Mouse (Mus musculus) thymus, adult 18-20 months (tissue): Measurements from ENCODE around the gene Sipa1l1.

ENCODE experiments used
- DNase-seq, 2 experiments: peaks; one replicate each; pipeline ENCODE4 v3.0.0; 2022; ENCODE audit warnings: mixed read lengths in 2 of 2

The Sipa1l1 gene

DNA sequence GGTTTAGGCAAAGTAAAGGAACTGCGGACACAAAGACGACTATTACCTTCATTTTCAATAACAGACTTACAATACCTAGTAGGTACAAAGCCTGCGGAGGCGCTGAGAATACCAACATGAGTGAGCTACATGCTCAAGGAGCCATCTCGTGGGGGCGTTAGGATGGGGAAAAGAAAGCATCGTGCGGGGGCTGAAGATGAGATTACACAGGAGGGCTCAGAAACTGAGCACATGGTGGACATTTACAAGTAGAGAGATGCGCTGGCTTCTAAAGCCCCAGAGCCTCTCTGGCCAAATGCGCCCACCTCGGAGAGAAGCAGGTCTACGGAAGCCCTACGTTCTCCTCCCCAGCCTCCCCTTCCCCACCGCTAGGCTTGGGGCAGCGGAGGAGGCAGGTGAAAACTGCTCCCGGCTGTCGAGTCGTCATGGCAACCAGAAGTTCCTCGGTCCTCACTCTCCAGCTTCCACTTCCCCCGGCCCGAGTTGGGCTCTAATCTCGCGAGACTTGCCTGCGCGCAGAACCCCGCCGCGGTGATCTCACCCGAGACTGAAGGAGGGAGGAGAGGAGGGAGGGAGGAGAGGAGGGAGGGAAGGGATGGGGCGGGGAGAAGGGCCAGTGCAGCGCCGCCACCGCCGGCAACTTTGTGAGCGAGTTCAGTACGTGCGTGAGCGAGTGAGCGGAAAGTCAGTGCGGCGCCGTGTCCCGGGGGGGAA lies at the start of gene Sipa1l1:
Sipa1l1 (plus strand) TSS at position 501 of the 714 bp plus-strand sequence.
- DNase-seq = peak; percentile 97 to 98

DNA sequence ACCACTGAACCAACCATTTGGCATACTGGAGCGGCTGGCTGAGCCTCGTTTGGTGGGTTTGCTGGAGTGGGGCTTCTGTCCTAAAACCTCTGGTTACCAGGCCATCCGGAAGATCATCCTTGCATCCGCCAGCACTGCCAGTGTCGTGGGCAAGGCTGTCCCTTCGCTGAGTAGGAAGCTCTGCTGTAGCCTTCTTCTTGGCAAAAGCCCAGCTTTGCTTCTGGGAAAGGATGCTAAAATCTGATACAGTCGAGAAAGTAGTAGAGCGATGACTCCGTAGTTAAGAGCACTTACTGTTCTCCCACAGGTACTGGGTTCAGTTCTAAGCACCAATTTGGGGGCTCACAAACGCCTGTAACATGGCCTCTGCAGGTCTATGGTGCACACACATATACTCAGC lies 47.2 kb upstream of the Sipa1l1 start:
- DNase-seq = no peak

DNA sequence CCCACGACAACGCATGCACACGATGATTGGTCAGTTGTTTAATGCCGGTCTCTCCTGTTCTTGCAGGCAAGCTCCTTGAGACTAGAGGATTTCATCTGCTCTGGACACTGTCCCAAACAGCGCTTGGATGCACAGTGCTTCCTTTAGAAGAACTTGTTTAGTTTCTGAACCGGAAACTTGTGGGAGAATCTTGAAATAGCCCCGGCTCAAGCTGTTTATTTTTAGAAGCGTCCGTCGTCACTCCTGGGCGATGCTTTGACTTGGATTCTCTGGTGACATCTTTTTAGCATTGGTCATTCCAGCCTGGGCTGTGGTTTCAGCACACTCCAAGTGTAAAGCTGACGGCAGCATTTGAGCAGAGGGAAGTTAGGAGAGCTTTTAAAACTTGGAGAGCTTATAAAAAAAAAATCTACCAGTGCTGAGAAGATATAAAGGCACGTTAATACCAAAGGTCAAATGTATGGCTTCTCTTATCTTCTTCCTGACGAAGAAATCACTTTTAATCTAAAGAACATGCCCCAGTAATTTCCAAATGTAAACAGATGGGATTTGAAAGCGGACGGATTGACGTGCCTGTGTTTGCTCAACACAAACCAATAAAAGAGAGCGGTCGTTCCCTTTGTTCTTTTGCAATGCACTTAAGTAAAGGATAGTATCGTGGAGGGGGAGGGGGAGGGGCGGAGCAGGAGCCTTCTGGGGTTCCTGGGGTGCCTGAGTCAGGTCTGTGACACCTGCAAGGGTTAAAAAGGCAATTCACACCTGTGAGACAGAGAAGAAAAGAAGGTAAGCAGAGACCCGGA lies 46.5 kb upstream of the Sipa1l1 start:
- DNase-seq = no peak

DNA sequence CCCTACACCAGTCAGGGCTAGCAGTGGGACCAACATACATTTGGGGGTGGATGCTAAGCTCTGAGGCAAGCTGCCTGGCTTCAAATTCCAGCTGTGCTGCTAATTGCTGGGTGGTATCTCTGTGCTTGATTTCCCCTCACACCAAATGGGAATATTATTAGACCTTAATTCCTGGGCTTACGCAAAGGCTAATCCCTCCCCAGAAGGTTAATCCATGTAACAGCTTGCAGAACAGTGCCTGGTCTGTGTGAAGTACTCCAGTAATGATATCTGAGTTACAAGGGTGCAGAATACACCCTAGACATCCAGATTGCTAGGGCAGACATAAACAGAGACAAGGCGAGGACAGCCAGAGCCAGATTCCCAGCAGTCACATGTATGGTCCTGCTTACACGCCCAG lies 42.3 kb upstream of the Sipa1l1 start:
- DNase-seq = no peak

DNA sequence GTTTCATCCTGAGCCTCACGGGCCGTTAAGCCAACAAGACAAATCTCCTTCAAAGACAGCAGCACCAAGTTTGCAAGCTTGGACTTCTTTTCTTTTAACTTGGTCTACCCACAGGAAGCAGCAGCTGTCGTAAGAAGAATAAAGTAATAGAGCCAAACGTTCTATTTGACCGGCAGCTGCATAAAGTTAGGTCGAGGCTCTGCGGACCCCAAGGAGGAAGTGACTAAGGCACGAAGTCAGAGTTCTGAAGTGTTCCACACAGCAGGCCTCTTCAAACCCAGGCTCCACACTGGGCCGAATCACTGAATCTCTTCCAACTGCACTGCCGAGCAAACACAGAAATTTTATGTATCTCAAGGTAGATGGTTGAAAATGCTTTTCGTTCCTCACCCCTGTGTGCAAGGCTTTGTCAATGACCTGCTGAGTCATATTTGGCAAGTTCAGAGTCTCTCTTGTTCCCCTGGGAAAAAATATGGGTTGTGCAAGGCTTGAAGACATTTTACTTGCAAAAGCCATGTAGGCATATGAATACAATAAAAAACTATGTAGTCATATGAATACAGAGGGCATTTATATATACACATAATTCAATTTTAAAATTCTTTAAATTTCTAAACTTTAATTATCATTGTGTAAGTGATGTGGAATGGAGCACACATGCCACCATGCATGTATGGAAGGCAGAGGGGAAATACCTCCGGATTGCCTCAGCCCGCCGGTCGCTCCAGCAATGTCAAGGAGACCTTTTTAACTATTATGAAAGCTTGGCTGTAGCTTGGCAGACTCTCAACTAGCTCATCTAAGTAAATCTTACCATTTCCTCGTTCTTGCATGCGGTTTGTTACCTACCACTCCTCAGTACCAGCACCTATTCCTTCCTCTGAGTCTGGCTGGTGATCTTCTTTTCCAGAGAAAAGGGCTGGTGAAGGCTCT lies 29.6 kb upstream of the Sipa1l1 start:
- no peak for DNase-seq

DNA sequence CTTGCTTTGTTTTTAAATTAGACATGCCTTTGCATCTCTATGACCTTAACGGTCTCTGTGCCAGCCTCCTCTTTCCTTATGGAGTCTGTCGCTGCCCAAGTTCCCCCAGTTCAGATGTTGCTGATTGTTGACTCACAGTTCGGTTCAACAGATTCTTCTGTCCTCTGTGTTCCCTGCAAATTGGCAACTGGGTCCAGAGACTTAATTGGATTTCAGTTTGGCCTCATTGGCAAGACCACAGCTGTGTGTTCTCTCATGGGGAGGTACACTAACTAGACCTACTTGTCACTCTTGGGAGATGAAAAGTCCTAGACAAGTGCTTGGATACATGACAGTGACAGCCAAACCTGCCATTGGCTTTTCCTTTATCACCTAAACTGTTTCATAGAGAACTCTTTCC lies 25.7 kb upstream of the Sipa1l1 start:
- no peak for DNase-seq

DNA sequence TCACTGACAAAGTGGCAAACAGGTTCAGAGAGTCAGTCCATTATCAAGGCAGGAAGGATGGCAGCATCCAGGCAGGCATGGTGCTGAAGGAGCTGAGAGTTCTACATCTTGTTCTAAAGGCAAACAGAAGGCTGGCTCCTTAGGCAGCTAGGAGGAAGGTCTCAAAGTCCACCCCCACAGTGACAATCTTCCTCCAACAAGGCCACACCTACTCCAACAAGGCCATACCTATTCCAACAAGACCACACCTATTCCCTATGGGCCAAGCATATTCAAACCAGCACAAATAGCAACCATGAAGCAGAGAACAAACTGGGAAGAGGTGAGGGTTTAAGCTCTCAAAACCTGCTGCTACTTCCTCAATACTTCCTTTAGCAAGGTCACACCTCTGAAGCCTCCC lies 23.9 kb upstream of the Sipa1l1 start:
- DNase-seq = no peak

DNA sequence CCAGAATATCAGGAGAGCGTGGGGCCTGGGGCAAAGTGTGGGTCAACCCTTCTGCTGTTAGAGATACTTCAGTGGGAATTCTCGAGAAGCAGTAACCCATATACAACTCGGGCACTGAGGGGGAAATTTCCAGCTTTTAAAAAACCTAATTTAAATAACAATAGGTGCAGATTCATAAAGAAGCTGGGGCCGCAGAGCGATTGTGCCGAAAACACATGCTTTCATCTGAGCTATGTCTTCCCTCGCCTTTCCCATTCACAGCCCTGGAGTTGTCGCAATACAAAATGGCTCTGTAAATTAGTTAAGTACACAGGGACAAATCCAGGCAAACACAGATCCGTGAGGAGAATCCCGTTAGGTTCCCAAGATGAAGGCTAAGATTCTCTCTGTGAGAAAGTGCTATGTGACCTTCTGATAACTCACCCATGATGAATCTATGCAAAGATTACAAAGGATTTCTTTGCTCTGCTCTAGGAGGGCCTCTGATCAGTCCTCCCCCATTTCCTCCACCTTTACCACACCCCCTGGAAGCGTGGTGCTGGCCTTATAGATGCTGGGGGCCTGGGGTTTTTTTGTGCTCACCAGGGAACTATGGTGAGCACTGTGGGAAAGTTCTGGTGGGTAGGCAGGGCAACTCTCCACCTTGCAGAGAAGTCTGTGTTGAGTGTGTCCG lies 22.0 kb upstream of the Sipa1l1 start:
- DNase-seq = no peak

DNA sequence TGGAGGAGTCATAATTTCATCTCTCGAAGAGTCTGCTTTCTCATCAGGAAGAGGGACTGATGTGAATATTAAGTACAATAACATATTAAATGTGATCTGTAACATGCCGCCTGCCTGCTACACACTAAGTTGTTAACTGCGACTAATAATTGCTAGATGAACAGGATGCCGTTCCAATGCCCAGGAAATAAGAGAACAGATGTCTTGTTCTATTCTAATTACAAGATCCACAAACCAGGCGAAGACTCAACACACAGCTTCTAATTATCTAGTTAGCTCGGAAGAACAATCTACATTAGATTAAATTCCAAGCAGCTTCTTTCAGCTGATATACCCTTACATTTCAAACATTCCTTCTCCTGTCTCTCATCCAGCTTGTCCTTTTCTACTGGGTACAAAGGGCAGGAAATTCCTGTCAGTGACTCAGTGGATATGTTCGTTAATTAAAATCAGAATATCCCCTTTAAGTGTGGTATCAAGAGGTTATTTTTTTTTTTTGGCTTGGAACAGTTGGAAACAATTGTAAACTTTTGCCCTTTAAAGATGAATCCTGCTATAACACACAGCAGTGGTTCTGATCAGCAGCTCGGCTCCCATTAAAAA lies 20.7 kb upstream of the Sipa1l1 start:
- DNase-seq = no peak

DNA sequence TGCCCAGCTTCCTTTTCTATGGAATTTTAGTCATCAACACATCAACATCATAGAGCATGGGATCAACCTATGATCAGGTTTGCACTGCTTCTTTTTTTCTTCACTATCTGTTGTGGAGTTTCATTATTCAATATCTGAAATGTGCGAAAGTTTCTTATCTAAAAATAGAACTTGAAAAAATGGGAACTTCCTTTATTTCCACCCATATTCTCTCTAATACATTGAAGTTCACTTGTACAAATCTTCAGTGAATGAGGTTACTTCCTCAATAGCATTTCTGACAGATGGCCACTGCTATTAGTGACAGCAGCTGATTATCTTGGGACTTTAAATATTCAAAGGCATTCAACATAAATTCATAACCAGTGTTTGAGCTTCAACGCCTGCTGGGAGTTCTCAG lies 18.1 kb upstream of the Sipa1l1 start:
- no peak for DNase-seq

DNA sequence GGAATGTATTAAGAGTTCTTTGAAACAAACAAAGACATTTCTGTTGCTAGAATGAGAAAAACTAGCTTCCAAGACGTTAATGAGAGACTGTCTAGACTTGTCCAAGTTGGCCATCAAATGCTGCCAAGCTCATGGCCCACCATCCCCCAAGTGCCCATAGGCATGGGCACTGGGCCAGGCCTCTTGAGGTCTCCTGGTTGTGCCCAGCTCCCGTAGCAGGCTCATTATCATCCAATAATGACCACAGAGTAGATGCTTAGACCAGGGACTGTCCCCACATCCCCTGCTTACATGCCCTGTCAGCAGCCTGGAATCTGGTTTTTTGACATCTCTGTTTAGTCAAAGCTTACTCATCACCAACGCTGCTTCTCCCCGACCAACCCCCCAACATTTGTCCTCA lies 14.6 kb upstream of the Sipa1l1 start:
- DNase-seq = no peak

DNA sequence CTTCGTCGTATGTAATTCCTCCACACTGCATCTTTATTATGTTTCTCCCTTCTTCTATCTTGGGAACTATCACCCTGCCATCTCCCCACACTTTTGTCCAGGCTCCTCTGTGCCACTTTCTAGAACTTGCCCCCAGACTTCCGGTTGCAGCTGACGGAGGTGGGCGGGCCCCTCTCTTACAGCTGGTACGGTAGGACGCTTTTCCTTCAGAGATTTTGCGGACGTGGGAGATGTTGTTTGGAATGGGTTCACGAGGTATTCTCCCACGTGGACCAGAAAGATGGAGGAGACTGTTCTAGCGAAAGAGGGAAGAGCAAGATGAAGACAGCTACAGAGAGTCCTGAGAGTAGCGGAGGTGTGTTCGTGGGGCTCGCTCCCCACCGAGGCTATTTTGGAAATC lies 10.6 kb upstream of the Sipa1l1 start:
- no peak for DNase-seq

DNA sequence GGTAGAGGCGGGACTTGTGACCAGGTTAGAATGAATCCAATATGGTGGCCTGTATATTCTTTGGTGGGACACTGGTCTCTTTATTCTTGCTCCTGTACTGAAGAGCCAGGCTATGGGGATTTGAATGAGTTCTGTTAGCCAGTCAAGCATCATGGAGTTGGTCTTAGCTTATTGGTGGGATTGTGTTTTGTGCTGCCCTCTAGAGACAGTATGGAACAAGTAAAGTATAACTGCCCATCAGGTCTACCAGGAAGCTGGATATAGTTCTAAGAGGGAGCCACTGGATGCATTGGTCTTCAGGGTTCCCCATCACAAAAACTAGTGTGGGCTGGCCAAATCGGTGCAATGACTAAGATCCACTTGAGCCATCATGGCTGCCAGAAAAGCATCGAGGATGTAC lies 9.7 kb upstream of the Sipa1l1 start:
- DNase-seq = no peak

DNA sequence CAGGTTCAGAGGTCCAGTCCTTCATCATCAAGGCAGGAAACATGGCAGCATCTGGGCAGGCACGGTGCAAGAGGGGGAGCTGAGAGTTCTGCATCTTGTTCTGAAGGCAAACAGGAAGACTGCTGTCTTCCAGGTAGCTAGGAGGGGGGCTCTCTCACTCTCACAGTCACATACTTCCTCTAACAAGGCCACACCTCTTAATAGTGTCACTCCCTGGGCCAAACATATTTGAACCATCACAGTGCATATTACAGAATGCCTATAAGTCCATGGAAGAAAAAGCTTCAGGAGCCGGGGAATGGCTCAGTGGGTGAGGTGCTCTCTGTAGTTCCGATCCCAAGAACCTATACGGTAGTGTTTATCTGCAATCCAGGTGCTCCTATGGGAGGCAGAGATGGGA lies 3.5 kb upstream of the Sipa1l1 start:
- no peak for DNase-seq

DNA sequence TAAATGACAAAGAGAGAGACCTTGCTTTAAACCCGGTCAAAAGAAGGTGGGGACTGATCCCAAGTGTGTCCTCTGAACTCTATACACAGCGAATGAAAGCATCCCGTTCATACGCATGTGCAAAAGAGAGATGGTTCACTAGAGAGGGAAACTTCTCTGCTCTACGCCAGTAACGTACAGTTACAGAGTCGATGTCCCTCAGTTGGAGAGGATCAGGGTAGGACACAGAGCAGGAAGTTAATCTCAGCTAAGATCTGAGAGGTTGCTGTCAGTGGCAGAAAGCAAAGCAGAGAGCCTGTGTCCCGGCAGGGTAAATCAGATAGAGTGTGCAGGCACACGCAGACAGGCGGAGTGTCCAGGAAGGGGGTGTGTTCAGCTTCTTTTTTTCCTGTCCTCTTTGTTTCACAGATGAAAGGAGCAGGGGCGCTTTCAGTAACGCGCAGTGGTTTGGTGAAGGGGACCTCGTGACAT lies 3.0 kb upstream of the Sipa1l1 start:
- peak; percentile 20 to 63 for DNase-seq

DNA sequence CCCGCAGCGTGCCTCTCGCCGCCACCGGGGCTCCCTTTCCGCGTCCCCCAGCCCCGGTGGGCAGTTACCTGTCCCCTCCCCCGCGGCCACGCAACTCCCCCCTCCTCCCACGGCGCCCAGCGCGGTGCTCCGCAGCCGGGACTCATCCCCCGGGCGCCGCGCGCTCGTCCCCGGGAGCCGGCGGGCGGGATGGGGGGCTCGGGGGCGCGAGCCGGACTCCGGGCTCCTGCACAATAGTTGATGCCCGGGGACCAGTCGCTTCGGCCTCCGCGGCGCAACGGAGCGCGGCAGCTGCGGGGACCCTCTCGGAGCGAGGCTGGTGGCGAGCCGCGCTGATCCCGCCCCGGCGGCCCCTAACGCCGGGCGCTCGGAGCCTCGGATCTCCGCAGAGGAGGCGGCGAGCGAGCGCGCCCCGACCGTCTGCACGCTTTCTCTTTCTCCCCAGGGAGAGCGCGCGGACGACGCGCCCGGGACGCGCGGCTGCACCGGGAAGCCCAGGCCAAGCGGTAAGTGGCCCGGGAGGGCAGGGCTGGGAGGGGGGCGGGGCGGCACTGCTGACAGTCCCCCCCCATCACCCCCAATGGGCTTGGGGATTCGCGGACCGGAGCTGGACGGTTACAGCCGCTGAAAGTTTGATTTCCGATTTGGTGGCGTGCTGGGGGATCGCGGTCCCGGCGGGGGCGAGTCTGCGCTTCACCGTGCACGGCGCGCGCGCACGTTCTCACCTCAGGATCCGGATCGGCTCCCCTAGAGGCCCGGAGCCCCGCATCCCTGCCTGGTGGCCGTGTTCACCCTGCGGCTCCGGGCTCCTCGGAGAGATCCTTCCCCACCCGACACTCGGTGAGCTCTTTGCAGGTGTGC lies 681 bp downstream of the Sipa1l1 start:
- DNase-seq = peak; percentile 64 to 68

DNA sequence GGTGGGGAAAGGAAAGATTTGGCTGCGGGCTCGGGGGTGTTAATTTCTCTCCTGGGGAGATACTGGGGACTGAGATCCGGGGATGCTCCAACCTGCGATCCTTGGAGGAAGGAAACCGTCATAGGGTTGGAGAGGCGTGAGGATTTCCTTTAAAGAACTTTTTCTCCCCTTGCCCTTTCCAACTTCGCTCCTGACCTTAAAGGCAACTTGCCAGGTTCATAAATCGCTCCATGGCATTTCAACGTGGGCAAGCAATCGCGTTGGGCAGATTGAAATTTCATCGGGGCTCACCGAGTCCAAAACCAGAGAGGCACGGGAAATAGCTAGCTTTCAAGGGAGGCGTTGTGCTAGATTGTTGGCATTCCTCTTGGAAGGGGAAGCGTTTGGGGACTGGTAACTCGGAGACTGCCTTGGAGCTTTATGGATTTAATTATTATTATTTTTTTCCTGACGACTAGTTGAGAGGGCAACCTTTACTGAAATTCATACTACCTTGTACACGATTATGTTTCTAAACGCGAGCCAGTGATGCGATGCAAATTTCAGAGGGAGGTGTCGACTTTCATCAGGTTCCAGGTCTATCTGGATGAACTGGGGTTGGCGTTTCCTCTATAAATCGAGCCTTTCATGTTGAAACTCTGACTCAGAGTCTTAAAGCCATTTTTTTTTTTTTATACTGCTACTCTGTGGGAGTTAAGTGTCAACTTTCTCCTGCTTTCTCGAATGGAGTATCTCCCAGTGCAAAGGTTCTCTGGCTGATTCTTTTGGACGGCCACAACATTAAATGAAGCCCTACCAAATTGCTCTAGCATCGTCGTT lies 1.6 kb downstream of the Sipa1l1 start:
- DNase-seq = no peak

DNA sequence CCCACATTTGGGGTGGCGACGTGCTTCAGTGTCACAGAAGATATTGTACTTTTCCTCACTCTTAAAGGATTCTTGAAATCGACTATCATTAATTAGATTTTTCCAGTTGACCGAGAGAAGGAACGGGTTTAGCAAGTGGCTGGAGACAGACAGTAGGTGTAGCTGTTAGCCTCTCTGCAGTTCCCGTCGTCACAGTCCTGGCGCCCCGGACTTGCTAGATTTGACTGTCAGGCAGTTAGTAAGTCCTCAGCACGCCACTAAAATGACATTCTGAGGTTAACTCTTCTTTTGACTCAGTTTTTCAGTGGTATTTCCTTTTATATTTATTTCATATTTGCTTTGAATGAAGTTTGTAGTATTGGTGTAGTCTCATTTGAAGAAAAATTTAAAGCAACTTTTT lies 2.5 kb downstream of the Sipa1l1 start:
- DNase-seq = no peak

DNA sequence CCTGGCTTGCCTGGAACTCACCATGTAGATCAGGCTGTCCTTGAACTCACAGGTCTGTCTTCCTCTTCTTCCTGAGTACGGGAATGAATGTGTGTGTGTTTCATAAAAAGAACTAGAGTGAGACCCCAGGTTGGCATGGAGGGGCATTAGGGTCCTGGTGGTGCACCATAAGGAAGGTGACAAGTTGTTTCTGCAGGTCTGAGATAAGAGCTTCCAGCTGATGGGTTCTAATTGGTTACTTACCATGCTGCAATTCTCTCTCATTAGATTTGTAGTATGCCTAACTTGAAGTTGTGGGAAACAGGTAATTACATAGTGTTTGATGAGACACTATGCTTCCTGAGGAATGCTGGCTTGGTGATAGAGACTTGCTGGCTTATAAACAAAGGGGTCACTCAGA lies 4.5 kb downstream of the Sipa1l1 start:
- DNase-seq = no peak

DNA sequence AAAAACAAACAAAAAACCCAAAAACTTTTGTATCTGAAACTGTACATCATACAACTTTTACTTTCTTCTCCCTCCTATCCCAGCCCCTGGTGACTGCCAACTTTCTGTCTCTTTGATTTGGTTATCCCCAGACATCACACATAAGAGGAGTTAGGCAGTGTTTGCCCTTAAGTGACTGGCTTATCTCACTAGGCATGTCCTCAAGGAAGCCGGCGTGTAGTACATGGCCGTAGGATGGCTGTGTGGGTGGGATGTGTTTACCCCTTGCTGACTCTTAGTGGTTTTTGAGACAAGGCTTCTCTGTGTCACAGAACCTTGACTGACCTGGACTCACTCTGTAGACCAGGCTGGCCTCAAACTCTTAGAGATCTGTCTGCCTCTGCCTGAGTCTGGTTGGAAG lies 6.6 kb downstream of the Sipa1l1 start:
- DNase-seq = no peak
